Mouse (Mus musculus): ENCODE results near the gene Rnf4.

Gene Rnf4

DNA sequence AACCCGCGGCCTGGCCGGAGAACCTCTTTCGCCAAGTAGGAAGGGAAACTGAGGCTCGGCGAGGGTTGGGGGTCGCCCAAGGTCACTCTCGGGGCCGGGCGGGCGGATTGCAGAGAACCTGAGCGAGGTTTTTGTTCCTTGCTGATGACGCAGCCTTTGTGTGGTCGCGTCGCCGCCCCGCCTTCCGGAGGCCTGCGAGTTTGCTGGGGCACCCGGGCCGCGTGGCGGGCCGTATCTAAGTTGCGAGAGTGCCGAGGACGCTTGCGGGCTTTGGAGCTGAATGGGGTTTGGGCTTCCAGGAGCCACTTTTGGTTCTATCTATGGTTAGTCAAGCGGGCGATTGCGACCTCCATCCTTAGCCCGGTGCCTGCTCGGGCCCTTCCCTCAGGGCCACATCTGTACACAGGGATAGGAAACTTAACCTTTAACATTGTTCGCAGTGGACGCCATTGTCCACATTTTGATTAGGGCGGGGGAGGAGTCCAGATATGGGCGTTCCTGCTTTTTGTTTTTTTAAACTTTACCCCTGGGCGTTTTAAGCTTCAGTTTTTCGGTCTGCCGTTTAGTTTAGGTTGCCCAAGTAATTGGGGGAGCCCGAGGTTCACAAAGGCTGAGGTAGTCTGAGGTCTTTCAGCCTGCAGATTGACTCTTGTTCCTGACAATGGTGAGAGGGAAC, 824 bp downstream of the Rnf4 start:
- DNase-seq (ENCODE audit: low spot score), result peak; percentile 63

GRCm38 (mm10) chr5:34340246-34340645, 4.2 kb downstream of the Rnf4 start:
- no peak for DNase-seq (ENCODE audit: low spot score)

DNA sequence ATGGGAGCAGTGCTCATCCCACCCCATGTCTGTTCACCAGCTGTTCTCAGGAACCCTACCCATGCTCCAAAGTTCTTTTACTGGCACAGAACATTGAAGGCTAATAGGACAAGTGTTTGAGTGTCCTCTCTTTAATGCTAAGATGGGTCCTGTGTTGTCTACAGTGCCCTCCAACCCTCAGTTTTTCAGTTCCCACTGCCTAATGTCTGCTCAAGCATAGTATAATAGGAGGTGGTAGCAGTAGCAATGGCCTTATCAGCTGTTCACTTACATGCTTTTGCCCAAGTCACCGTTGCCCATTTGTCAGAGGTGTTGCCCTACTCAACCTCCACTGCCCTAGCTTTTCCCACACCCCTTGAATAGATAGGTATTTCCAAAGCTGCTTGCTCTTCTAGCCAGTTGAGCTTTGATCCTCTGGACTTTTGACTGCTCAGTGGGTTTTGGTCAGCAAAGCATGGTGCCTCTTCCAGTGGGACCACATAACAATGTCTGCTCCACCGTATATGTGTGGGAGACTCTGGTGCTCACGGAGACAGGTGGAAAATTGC, 16.1 kb downstream of the Rnf4 start:
- DNase-seq (ENCODE audit: low spot score), result no peak

- DNase-seq (ENCODE audit: low spot score), result no peak
These were observed 24.2 kb downstream of the Rnf4 start for GRCm38 (mm10) chr5:34360261-34360660.

DNA sequence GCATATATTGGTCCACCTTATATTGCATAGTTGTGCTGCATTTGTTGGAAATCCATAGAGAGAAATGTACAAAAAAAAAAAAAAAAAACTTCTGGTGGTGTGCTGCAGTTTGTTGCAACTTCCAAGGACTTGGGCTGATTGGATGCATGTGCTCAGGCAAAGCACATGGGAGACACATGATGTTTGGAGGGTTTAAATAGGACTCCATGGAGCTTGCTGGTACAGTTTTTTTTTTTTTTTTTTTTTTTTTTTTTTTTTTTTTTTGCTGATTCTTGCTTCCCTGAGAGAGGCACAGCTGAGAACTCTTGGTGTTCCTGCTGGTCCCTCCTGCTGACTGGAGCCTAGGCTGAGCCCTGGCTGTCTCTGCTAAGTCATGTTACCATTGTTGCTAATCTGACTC, 27.0 kb downstream of the Rnf4 start:
- no peak for DNase-seq (ENCODE audit: low spot score)

DNA sequence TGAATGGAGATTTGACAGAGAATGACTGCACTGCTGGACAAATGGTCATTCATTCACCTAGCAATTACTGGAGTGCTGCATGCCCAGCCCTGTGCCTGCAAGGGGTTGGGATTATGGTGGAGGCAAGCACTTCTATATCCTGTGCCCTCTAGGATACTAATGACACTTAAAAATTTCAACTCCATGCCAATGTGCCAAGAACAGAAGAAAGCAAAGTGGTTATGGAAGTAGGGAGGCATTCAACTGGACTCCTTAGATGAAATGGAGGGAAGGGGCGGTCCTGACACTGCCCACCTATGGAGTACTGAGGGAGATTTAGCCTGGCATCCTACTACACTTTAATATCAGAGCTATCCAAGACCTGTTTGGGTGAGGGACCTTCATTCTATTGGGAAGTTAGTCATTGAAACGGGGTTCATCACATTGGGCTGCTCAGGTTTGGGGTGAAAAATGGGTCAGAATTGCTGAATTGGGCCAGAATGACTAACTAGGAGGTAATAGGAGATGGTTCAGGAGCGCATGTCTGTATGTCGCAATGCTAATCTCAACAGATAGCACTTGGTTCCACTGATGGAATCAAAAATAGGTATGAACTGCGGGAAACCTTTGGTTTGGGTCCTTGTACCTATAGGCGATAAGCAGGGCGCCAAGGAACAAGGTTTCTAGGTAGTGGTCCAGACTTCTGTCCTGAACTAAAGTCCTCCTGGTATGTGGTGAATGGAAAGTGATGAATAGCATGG, 32.6 kb downstream of the Rnf4 start:
- peak; percentile 2 for DNase-seq (ENCODE audit: low spot score)

GRCm38 (mm10) chr5:34369341-34370021, 33.4 kb downstream of the Rnf4 start, which contains the start of gene Fam193a:
TSS of gene Fam193a (plus strand) at chr5:34369933.
- peak; percentile 94 for DNase-seq (ENCODE audit: low spot score)

GRCm38 (mm10) chr5:34370022-34370823, 34.1 kb downstream of the Rnf4 start:
- DNase-seq (ENCODE audit: low spot score), result peak; percentile 43

GRCm38 (mm10) chr5:34370840-34371239, 34.8 kb downstream of the Rnf4 start:
- DNase-seq (ENCODE audit: low spot score), result no peak

DNA sequence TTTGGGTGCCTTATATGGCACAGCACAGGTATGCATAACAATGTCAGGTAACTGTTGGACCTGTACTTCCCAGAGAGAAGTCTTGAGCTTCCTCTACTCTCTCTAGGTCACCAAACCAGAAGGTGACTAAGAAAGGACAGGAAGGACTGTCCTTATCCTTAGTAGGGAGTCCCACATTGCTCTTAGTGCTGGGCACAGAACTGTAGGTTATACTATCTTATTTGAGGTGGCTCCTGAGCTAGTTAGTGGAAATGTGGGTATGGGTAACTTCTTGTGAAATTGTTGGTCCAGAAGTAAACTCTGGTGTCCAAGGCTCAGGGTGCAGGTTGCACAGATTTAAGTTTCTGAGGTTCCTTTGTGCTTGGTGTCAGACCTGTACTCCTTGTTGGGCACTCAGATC, 36.1 kb downstream of the Rnf4 start:
- no peak for DNase-seq (ENCODE audit: low spot score)

DNA sequence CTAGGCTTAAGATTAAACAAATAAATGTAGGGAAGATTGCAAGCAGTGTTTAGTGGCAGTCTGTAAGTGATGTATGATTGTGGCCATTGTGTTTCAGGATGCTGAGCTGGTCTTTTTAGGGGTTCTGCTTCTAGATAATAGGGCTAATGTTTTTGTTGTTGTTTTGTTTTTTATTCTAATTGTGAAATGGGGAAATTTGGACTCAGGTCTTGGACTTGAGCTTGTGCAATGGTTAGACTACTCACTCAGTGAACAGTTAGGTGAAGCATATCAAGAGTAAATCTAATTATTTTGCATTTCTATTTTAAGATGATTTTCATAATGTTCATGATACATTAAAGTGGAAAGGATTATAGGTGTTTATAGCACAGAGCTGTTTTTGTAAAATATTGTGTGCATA, 36.5 kb downstream of the Rnf4 start:
- DNase-seq (ENCODE audit: low spot score), result no peak

GRCm38 (mm10) chr5:34378787-34379186, 42.7 kb downstream of the Rnf4 start:
- no peak for DNase-seq (ENCODE audit: low spot score)

DNA sequence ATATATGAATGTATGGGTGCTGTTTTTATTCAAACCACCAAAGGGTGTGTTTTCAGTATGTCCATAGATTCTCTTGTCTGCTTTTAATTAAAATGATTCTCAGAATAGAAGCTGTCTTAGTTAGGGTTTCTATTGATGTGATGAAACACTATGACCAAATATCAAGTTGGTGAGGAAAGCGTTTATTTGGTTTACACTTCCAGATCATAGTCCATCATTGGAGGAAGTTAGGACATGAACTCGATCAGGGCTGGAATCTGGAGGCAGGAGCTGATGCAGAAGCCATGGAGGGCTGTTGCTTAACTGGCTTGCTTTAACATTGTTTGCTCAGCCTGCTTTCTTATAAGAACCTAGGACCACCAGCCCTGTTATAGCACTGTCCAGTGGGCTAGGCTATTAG, 45.6 kb downstream of the Rnf4 start:
- no peak for DNase-seq (ENCODE audit: low spot score)

GRCm38 (mm10) chr5:34385616-34386015, 49.5 kb downstream of the Rnf4 start:
- no peak for DNase-seq (ENCODE audit: low spot score)

DNA sequence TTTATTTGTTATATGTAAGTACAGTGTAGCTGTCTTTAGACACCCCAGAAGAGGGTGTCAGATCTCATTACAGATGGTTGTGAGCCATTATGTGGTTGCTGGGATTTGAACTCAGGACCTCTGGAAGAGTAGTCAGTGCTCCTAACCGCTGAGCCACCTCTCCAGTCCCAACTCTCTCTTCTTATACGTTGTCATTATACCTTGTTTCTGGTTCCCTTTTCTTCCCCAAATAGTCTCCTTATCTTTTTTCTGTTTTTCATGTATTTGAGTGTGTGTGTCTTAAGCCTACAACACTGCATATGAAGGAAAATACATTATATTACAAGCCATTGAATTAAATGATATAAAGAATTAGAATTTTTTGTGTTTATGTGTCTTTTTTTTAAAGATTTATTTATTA, 50.7 kb downstream of the Rnf4 start:
- DNase-seq (ENCODE audit: low spot score), result no peak

DNA sequence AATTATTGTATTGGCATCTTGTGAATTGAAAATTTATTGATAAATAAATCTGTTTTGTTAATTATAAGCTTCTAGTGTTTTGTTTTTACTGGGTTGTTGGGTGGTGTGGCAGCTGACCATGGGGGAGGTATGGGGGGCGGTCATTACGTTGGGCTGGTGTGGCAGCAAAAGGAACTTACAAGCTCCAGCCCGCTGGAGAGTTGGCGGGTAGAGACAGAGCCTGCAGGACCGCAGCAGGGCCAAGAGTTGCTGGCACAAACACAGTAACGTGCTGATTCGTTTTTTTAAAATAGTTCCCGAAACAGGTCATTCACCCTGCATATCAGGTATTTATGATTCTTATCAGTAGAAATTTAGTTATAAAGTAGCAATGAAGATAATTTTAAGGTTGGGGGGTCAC, 57.2 kb downstream of the Rnf4 start:
- DNase-seq (ENCODE audit: low spot score), result no peak

DNA sequence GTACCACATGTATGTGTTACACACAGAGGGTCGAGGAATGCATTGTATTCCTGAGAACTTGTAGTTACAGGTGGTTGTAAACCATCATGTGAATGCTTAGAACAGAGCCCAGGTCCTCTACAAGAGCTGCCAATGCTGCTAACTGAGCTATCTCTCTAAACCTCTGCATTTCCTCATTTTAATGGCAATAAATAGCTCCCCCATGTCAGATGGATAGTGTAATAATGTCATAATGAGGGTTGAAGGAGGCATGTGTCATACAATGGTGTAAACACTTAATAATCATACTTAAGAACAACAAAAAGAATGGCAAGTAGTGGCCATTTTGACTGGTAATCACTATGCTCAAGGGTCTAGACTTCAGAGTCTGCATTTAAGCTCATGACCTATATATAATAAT, 59.3 kb downstream of the Rnf4 start:
- no peak for DNase-seq (ENCODE audit: low spot score)

- DNase-seq (ENCODE audit: low spot score), result no peak
These were observed 59.9 kb downstream of the Rnf4 start for GRCm38 (mm10) chr5:34395850-34396540.

DNA sequence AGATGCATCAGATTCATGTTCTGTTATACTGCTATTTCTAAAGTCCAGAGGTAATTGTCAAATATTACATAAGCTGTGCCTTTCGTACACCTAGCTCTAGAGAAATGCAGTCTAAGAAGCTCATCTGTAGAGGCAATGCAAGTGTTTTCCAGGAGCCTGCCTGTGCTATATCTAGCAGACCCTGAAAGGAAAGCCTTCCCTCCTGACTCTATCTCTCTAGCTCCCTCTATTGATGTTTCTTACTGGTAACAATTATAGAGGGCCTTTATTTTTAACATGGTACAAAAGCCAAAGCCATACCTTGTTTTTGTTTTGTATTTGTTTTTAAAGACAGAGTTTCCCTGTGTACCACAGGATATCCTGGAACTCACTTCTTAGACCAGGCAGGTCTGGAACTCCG, 61.8 kb downstream of the Rnf4 start:
- no peak for DNase-seq (ENCODE audit: low spot score)

DNA sequence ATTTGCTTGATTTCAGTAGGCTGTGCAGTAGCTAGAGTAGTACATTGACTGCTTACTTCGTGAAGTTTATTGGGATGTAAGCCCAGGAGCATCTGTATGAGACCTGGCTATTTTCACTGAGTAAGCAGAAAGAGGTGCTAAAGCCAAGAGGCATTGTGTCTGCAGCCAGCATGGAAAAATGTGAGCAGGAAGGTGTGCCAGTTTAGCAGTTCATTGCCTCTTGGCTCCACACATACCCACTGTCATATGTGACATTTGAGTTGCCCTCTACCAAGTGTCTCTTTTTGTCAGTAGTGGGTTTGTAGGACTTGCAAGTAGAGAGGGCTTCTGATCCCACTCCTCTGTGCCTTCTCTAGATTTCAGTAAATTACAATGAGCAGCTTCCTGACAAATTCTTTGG, 62.2 kb downstream of the Rnf4 start:
- DNase-seq (ENCODE audit: low spot score), result no peak
